Mouse (Mus musculus): ENCODE measurements at regions not wholly inside any gene's neighbourhood (a gene's known extent, or its start where the extent isn't known, plus 50 kb on each side); places are given as distances from the start of the nearest gene placed in this dataset.

GRCm38 (mm10) chr7:136825647-136826046 lies 68.8 kb upstream of the Mgmt start:
- no peak for DNase-seq

GRCm38 (mm10) chr7:136829621-136830313 lies 64.6 kb upstream of the Mgmt start:
- DNase-seq: no peak

- no peak for DNase-seq
These were observed 62.0 kb upstream of the Mgmt start for GRCm38 (mm10) chr7:136832419-136832818.

GRCm38 (mm10) chr7:136838971-136839370 lies 55.4 kb upstream of the Mgmt start:
- no peak for DNase-seq

- no peak for DNase-seq
These were observed 54.2 kb upstream of the Mgmt start for GRCm38 (mm10) chr7:136840224-136840623.

- no peak for DNase-seq
These were observed 51.7 kb upstream of the Mgmt start for GRCm38 (mm10) chr7:136842751-136843150.

- DNase-seq: no peak
These were observed 50.1 kb upstream of the Mgmt start for GRCm38 (mm10) chr7:136844282-136844681.

Measured in right cerebral cortex, adult 18-20 months (tissue).